Mouse (Mus musculus) heart, adult 9 months (tissue): ENCODE results near the gene Mfsd7a.
"Not testable (repeated sequence)": the region's sequence is repeated elsewhere in the genome, so short reads cannot be mapped to it uniquely, and the experiment has no call there.

ENCODE experiments used
- DNase-seq, 2 experiments: peaks; one replicate each; pipeline ENCODE4 v3.0.0; 2022; ENCODE audit warnings: low spot score in 2 of 2

Gene Mfsd7a

DNA sequence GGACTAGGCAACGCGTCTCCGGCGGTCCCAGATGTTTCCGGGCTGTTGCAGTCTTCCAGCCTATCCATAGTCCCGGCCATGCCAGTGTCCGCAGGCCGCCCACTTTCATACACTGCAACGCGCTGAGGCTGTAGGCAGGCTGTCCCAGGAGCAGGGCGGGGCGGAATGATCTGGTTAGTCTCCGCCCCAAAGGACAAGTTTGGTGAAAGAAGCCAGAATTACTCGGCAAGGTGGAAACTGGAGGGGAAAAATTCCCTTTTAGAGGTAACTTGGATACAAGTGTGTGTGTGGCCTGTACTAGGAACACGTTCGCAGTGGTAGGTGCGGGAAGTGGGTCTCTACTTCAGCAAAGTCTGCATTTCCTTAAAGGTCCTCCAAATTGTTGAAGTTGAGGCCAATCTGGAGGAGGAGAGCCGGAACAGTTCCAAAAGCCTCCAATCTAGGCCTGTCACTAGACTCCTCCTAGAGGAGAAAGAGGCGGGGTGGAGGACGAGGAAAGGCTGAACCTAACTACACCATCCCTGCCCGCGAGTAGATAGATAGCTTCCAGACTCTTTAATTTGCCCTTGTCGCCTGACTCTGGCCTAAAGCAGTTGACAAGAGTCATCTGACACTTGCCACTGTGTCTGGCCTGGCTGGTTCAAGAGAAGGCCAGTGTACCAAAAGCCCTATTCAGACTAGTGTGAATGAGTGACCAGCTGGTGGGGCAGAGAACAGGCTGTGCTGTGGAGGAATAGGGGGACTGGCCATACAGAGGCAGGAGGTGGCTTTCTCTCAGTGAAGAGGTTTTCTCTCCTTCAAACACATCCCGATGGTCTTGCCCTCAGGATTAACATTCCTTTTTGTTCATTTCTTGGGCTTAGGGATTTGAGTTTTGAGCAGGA is at the start of gene Mfsd7a:
Gene Mfsd7a, minus strand, starts transcription at position 107 of the 884 bp plus-strand sequence.
- DNase-seq, result peak; percentile 79 to 86

DNA sequence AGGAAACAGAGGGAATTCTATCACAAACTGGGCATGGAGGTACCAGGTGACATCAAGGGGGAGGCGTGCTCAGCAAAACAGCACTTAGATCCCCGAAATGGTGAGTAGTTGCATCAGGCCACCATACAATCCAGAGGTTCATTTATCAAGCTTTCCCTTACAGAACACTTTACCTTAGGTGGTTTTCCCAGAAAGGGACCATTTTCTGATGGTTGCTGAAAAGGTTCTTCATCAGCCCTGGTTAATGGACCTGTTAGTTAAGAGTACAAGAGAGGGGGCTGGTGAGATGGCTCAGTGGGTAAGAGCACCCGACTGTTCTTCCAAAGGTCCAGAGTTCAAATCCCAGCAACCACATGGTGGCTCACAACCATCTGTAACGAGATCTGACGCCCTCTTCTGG is 37.5 kb upstream of the Mfsd7a start:
- DNase-seq, result not testable (repeated sequence)

DNA sequence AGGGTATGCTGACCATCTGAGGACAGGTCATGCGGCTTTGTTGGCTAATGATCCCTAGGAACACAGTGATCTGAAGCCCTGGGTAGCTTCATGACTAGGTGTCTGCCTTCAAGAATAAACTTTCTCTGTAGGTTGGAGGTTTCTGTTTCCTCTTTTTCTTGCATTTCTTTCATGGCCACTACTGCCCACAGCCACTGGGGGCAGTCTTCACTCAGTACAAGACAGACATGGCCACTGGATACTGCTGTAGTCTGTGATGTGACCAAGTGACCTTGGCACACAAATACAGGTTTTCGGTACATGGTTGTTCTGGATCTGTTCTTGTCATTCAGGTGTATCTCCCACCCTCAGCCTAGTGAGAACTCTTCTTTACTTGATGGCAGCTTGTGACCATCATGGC is 36.5 kb upstream of the Mfsd7a start:
- DNase-seq, result no peak

DNA sequence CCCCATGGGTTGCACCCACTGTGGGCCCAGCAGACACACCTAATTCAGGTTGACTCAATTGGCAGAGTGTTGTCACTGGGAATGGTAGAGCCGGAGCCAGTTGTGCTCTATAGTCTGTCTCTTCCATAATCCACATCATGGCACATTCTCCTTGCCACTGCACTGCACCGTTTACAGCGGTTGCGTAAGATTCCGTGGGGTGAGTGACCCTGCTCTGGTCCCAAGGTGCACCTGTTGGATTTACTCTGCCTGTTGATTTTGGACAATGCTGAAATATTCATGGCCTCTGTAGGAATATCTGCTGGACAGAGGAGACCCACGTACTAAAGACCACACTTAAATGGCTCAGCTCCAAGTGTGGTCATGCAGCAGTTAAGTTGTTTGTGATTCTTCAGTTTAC is 34.3 kb upstream of the Mfsd7a start:
- DNase-seq, result no peak

- no peak for DNase-seq
Observed at GRCm38 (mm10) chr5:108475977-108476376, 27.3 kb upstream of the Mfsd7a start.

DNA sequence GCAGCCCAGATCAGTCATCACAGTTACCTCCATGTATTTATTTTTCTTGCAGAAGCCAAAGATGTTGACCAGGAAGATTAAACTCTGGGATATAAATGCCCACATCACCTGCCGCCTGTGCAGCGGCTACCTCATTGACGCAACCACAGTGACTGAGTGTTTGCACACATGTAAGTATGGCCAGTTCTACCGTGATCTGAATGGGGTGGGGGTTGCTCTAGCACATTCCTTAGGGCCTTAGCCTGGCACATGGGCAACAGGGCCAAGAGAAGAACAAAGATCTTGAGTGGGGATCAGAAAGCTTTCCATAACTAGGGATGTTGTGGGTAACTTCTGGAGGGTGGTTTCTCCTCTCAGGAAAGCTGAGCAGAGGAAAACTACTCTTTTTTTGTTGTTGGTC is 25.0 kb upstream of the Mfsd7a start:
- DNase-seq, result no peak

DNA sequence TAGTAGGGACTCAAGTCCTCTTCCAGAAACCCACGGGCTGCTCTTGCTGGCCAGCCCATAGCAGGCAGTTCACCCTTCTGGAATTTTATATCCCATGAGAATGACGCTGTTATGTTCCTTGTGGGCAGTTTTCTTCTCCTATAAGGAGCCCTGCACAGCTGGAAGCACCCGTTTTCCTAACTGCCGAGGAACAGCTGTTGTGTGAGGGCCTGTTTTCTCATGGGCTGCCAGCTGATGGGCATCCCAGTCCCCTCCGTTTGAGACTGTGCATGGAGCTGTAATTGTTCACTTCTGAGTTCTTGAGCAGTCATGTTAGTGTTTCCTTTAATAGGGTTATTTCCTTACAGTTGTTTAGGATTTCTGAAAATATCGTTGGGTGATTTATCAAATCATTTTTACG is 20.9 kb upstream of the Mfsd7a start:
- no peak for DNase-seq

DNA sequence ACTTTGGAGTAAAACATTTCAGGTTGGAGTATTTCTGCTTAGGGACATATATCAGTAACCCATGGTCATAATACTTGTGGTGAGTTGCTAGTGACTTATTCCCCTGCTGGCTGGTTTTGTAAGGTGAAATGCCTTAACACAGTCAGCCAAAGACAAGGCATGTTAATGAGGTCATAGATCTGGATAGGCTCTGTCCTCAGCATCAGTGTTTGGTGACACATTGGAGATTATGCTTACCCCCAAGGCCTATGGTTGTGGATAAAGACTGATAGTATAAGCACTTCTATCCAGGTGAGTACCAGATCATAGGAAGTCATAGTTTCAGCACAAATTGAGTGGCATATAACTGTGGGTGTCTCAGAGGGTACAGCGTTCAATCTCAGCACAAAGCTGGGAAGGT is 18.0 kb upstream of the Mfsd7a start:
- no peak for DNase-seq

DNA sequence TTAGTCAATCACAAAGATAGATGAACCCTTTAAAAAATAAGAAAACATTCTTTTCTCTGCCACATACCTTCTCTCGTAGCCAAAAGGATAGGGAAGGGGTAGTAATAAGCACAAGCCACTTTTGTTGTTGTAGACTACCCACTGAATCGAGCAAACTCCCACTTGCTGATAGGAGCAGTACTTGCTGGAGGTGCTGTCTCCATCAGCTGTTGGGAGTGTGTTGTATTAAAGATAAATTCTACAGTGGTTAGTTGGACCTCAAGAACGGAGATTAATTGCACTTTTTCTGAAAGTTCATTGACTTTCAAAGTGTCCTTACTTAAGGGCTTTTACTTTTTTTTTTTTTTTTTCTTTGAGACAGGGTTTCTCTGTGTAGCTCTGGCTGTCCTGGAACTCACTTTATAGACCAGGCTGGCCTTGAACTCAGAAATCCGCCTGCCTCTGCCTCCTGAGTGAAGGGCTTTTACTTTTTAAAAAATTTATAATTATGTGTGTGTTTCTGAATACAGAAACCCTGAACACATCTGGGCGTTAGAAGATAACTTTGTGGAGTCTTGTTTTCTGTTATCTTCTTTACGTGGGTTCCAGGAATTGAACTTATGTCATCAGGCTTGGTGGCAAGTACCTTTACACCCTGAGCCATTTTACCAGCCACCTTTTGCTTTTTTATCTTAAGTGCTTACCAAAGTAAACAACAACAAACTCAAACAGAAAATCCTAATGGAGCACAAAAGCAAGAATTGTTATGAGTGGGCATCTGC is 16.6 kb upstream of the Mfsd7a start:
- DNase-seq, result no peak

DNA sequence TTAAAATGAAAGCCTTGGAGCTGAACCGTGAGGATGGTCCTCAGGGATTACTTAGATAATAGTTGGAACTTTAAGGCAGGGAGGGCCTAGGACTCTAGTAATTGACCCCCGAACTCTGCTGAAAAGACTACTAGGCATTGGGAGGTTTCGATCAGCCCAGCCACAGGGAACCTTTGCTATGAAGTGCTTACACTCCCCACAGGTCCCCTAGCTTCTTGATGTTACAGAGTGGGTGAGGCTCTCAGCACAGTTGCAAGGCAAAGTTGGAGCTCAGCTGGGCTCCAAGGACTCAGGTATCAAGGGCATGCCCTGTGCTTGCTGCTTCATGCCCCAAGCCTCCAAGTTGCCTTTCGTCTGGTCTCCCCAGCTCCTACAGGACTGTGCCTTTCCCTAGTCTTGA is 13.8 kb upstream of the Mfsd7a start:
- no peak for DNase-seq

DNA sequence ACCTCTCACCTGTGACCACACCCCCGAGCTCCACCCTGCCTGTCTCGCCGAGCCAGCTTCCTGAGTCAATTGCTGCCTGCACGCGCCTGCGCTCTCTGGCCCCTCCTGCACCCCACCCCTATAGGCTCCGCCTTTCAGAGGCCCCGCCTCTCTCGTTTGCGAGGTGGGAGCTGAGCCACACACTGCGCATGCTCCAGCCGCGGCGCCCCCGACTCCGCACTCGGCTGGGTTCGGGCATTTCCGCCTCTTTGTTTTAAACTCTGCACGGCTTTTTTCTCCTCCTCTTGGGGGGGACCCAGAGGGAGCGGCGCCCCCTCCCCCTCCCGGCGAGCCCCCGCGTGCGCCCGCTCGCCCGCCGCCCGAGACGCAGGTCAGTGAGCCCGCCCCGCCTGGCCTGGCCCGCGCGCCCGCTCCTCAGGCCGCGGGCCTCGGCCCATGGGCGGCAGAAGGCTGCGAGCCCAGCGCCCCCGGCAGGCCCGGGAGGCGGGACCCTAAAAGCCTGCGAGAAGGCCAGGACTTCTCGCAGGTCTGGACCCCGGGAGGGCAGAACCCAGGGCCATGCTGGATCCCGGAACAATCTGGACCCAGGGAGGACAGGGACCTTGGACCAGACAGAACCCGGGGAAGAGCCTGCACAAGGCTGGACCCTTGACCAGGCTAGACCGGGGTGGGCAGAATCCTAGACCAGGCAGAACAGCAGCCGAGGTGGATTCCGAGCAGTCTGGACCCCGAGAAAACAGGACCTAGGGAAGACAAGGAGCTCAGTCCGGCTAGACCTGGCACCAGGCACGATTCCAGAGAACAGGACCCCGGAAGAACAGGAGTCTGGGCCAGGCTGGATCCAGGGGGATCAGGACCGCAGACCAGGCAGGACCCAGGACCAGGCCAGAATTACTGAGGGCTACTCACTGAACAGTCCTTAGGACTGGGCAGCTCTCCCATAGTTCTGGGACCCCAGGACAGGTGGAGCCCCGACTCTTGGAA is 12.7 kb upstream of the Mfsd7a start, which contains the start of gene Pcgf3:
Gene Pcgf3, plus strand, starts transcription at position 151 of the 984 bp plus-strand sequence.
- peak; percentile 98 for DNase-seq

GRCm38 (mm10) chr5:108460461-108460860 is 11.8 kb upstream of the Mfsd7a start:
- no peak for DNase-seq

DNA sequence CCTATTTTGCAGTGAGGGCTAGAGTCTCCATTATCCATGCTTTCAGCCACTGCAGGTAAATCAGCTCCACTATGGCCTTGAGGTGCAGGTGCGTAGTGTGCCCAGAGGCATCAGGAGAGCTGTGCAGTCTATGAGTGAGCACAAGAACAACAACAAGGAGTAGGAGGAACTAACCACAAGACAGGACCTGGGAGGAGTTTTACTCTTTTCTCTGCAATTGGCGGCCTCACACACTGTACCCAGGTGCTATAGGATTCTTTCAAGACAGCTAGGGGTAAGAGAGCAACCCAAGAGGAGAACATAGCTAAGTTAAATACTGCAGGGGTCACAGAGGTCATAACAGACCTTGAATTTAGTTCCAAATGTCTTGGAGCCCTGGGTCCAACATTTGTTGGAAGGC is 10.0 kb upstream of the Mfsd7a start:
- DNase-seq, result no peak

GRCm38 (mm10) chr5:108454094-108454493 is 5.4 kb upstream of the Mfsd7a start:
- DNase-seq, result no peak

- no peak for DNase-seq
Observed at GRCm38 (mm10) chr5:108452422-108452821, 3.7 kb upstream of the Mfsd7a start.

- DNase-seq, result no peak
Observed at GRCm38 (mm10) chr5:108451611-108452010, 2.9 kb upstream of the Mfsd7a start.

- no peak for DNase-seq
Observed at GRCm38 (mm10) chr5:108450837-108451540, 2.3 kb upstream of the Mfsd7a start.

DNA sequence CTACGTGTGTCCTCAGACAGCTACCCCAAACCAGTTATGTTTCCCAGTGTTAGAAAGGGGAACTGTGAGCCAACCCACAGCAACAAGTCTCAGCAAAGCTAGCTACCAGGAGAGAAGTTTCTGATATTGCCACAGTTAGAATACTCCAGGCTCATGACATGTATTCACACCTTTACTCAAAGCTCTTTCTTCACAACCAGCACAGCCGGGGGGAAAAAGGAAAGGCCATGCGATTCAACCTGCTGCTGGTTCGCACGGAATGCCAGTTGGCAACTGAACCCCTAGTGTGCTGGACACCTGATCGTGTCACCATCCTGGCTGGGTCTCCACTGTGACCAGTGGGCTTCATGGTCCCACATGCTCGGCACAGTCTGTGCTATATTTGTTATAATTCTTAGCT is 834 bp downstream of the Mfsd7a start:
- DNase-seq, result no peak

DNA sequence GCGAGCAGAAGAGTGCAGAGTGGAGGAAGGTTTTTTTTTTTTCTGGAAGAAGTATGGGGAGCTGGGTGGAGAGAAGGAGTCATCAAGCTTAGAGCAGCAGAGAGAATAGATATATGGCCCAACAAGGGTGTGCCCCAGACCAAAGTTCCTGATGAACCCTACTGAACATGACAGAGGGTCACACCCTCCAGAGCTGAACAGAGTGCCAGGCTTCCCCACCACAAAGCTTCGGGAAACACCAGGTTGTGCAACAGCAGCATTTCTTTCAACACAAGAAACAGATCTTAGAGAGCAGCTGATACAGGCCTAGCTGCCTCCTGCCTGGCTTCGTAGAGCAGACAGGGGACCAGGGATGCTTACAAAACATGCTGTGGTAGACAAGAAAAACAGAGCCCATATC is 1.7 kb downstream of the Mfsd7a start:
- DNase-seq, result no peak

DNA sequence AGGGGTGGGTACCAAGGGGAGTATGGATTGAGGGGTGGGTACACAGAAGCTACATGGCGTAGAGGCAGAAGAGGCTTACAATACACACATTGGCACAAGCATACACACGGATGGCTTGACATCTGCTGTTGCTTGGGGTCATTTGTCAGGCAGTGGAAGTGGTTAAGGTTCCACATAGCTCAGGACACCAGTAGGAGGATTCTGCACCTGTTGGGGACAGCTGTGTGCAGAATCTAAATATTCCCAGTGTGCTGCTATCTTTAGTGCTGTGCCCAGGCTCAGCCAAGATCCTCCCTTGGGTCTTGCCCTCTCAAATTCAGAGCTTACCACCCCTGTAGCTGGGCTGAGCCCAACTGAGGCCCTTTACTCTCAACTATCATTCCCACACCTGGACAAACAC is 12.6 kb downstream of the Mfsd7a start:
- no peak for DNase-seq
